Mouse (Mus musculus): ENCODE measurements around the gene Cysltr1. TPM values are rescaled to one million over a fixed set of nuclear protein-coding genes. Genes with fewer than 3 reads are reported as not detected.

Gene Cysltr1
- total RNA-seq (2015) (23.1 and 30.4 TPM in 2 replicates), total RNA-seq (2017) (18.1 and 27.9 TPM in 2 replicates)

DNA sequence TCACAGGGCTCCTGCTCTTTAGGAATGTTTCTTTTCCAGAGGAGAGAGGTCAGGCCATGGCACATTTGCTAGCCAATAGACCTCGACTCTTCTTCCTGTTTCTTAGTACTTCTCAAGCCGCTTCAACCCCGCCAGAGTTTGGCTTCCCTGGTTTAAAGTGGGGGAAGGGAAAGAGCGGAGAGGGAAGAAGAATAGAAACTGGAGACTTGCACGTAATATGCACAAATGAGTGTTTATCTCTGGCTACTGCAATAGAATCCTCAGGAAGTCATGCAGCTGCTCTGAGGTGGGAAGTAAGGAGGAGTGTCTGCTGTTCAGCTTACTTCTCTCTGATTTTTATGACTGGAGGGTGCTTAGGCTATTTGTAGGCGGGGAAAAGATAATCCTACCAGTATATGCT lies at the start of gene Cysltr1:
Cysltr1 (minus strand) TSS at position 294 of the 400 bp plus-strand sequence.
- ATAC-seq (ENCODE audit: poor library complexity, severe bottlenecking): peak; percentile 91

DNA sequence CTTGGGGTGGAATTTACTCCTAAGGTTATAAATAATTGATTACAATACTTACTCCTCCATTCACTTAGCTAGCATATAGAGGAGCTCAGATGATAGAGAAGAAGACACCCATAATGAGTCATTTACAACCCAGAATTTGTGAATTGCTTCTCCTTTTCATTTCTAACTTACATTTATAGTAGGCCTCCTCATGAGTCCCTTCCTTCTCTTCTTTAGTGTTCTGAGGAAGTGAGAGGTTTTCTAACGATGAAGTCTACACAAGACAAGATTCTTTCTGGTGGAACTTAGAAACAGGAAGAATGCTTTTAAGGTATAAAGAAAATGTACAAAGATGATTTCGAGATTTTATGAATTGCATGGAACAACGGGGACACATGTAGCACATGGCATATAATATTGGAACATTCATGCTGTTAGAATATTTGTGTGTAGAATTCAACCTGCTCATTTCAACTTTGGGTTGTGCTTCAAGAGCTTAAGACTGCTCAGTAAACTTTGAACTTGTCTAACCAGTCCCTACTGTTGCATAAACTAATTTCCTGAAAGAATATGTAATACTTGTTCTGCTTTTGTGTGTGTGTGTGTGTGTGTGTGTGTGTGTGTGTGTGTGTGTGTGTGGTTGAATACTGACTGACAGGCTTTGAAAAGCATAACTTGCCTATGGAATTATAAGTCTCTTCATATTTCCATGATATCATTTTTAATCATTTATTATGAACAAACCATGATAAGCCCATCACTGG lies 31.5 kb upstream of the Cysltr1 start:
- peak; percentile 82 for ATAC-seq (ENCODE audit: poor library complexity, severe bottlenecking)

DNA sequence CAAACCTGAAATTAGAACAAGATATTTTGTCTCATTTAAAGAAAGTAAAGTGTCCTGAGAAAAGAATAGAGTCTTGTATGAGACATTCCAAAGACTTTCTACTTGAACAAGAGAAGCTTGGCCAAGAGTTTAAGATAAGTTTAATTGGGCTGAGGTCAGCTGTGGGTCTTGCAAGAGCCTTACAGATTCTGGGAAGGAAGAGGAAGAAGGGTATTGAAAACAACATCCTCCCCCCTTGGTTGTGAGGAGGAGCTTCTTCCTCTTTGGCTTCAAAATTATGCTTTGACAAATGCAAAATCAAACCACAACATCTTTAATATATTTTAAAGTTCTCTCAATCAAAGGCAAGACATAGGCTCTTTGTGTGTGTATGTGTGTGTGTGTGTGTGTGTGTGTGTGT lies 30.1 kb upstream of the Cysltr1 start:
- peak; percentile 71 for ATAC-seq (ENCODE audit: poor library complexity, severe bottlenecking)

DNA sequence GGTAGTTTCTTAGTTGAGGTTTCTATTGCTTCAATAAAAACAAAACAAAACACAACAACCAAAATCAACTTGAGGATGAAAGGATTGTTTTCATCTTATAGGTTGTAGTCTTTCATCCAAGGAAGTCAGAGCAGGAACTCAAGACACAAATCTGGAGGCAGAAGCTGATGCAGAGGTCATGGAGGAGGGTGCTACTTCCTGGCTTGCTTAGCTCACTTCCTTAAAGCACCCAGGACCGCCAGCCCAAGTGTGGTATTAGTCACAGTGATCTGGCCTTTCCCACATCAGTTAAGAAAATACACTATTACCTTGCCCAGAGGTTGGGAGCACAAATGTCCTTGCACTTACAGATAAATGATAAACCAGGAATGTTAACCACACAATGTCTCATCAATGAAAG lies 25.0 kb upstream of the Cysltr1 start:
- ATAC-seq (ENCODE audit: poor library complexity, severe bottlenecking): peak; percentile 76

DNA sequence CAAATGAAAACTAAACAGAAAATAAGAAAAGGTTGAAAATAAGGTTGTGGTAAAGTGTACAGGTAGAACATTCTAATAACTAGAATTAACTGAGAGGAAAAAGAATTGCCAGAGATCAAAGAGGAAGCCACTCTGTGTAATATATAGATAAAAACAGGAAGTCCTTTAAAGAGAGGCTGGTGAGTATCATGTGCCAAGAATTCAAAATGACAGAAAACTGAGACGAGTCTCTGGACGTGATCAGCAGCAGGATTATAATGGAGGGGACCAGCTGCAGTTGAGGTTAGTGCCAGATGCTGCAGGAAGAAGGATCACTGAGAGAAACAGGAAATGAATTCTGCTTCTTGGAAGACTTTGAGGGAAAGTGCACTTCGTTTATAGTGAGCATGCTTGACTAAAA lies 20.2 kb upstream of the Cysltr1 start:
- peak; percentile 91 for ATAC-seq (ENCODE audit: poor library complexity, severe bottlenecking)

DNA sequence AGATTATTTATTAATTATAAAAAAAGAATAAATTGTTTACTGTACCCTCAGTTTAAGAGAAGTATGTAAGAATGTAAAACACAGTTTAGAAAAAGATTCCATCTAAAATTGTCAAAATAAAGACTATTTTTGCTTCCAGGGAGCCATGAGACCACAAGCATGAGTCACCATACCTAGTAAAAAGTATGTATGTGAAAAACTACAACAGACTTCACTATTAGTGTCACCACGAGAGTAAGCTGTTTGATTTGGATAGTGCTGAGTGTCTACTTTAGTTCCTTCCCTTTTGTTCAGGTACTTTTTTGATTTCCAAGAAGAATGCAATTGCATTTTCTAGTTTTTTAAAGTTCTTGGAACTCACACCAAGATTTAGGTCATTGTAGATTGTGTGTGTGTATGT lies 19.0 kb upstream of the Cysltr1 start:
- ATAC-seq (ENCODE audit: poor library complexity, severe bottlenecking): no peak

DNA sequence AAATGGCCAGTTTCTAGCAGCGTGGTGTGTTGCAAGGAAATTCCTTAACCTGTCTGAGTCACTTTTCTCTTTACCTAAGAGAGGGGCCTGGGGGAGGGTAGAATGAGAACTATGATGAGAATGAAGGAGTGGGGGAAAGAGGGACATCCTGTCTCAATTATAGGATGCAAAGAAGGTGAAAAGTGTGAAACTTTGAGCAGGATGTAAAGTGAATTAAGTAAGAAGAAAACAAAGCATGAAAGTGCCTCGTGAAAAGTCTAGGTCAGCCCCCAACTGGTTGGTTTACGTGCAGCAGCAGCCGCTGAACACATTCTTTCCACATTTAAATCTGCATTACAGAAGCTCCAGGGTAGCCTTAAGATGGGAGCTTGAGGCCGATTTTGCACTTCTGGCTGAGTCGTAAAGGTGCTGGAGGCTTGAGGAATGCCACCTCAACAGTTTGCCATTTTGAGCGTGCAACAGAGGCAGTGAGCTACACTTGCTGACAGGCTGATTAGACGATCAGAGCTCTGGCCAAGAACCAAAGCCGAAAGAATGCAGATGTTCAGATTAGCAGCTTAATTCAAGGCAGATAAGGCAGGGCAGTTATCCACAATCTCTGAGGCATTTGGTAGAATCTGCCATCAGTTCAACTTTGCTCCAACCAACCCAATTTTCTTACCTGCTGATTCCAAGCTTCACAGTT lies 763 bp downstream of the Cysltr1 start:
- peak; percentile 31 for ATAC-seq (ENCODE audit: poor library complexity, severe bottlenecking)

DNA sequence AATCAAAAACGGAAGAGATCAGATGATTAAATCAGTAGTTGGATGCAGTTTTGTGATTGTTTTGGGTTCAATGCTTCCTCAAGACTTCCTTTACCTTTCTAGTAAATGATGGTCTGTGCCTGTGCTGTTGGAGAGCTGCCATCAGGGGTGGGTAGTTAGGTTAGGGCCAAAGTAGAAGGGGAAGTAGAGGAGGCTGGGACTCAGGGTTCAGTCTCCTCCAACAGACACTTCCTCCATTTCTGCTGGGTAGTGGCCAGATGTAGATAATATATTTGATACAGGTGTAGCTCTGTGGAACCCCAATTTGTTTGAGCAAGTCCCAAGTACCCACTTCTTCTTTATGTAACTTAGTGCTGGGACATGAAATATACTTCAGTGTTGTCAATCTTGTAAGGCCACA lies 7.6 kb downstream of the Cysltr1 start:
- peak; percentile 72 for ATAC-seq (ENCODE audit: poor library complexity, severe bottlenecking)

DNA sequence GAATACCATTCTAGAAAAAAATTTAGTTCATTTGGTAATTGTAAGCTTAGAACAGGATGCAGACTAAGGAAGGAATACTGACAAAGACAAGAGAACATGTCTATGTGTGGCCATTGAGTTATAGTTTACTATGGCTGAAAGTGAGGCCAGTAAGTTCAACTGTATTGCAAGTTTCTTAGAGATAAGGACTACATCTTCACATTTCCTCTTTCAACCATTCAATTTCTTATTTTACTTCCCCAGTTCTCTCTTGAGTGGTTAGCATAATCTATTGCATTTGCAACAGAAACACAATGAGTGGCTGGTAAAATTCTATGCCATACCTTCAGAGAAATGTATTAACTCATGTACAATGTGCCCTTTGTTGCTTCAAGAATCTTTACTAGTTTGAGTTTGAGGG lies 9.6 kb downstream of the Cysltr1 start:
- ATAC-seq (ENCODE audit: poor library complexity, severe bottlenecking): no peak

DNA sequence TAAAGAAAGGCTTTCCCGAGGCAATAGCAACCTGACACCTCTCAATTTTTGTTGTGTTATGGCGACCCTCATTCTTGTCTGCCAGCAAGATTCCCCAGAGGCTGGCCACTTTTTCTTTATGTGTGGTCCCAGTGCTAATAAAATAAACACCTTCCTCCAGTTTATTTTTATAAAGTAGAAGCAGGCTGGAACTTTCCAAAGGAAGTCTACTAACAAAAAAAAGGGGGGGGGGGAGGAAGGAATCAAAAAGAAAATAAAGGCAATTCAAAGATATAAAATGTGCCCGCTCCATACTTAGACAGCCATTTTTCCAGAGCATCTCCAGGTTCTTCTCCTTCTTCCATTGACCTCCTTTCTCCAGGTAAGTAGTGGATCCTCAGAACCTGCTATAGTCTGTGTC lies 20.6 kb downstream of the Cysltr1 start, which contains the start of gene Gm5127:
Gm5127 (plus strand) TSS at position 301 of the 400 bp plus-strand sequence.
- no peak for ATAC-seq (ENCODE audit: poor library complexity, severe bottlenecking)

DNA sequence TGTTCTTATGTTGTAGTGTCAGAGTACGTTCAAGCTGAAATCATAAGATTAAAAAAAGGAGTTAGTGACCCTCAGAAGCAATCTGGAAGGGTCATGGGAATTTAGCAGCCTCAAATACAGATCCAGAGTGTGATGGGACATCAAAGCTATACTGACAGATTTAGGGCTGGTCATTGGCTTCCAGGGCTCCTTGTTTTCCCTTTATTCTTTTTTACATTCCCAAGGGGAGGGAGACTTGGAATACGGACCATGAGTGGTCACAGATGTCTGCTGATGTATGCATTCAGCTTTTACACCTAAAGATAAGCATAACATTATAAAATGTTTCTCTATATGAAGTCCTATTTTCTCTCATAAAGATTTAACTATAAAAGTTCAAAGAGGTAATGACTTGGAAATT lies 21.3 kb downstream of the Cysltr1 start:
- no peak for ATAC-seq (ENCODE audit: poor library complexity, severe bottlenecking)

DNA sequence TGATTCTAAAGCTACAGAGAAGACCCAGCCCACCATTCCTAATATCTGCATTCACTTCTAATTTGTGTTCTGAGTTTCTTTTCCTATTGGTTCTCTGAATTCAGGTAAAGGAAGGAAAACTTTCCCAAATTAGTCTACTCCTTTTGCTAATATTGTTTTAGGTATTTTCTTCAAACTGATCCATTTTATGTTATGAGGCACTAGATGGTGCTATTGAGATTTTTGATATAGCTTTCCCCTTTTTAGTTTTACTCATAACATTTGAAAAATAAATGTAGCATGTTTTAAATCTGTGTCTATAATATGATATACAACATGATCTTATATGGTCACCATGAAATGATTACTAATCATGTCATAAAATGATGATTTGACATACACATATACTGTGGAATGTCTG lies 23.1 kb downstream of the Cysltr1 start:
- ATAC-seq (ENCODE audit: poor library complexity, severe bottlenecking): no peak

DNA sequence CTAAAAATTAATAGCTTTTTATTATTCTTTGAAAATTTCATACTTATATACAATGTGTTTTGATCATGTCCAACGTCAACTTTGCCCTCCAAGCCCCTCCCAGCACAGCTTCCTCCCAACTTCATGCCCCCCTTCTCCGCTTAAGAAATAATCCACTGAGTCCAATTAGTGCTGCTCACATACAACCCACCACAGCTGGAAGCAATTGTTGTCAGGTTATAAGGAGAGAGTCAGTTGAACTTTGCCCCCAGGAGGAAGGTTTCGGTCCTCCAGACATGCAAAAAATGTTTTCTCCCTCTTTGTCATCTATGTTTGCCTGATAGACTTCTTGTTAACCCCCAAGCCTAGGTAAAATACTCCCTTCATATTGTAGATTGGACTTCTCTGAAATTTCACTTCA lies 24.5 kb downstream of the Cysltr1 start:
- no peak for ATAC-seq (ENCODE audit: poor library complexity, severe bottlenecking)

DNA sequence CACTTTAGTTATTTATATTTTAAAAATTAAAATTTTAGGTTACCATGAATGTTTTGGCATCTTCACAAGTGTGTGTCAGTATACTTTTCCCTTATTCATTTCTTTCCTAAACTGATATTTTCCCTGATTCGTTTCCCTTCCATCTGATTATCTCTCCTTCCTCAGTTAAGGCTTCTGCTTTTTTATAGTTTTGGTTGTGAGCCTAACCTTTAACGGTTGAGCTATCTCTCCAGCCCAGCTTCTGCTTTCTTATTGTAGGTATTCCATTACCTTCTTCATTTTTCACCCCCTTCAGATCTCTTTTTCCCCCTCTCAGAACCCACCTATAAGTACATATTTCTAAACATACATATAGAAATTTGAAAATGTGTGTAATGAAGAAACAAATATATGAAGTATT lies 48.0 kb downstream of the Cysltr1 start:
- ATAC-seq (ENCODE audit: poor library complexity, severe bottlenecking): no peak

DNA sequence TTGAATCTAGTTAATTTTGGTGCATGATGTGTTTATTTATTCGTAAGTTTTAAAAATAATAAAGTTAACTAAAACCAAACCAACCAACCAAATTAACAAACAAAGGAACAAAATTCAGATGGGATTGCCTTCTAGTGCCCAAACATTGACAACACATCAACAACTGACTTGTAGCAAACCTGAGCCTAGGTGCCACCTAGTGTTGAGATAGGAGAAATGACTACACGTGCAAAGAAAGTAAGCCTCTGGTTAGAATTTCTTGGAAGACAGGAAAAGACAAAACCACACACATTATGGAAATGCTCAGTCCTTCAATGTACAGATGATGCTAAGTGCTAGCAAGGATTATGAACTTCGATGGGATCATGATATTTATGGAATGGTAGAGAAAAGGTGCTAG lies 67.1 kb downstream of the Cysltr1 start:
- no peak for ATAC-seq (ENCODE audit: poor library complexity, severe bottlenecking)

Other genes starting within 250 kb of the Cysltr1 start
- gene Fndc3c1, start 118.3 kb downstream of the Cysltr1 start, total RNA-seq (2015): not detected in 2 replicates
- 0.04 TPM in 1 of 2 replicates, not detected in the other for gene Fndc3c1, start 118.3 kb downstream of the Cysltr1 start, total RNA-seq (2017)
- 0.60 TPM in 1 of 2 replicates, not detected in the other for gene Gm5127, start 20.5 kb downstream of the Cysltr1 start, total RNA-seq (2015)
- gene Gm5127, start 20.5 kb downstream of the Cysltr1 start, total RNA-seq (2017): 0.57 and 0.62 TPM in 2 replicates
- gene Rtl3, start 237.0 kb upstream of the Cysltr1 start, total RNA-seq (2015): not detected in 2 replicates
- gene Rtl3, start 237.0 kb upstream of the Cysltr1 start, total RNA-seq (2017): not detected in 2 replicates